Mouse (Mus musculus) cerebellum, adult 18-20 months (tissue): ENCODE data around the gene Atp9a.

Experiments
- DNase-seq, 2 experiments: peaks; one replicate each; pipeline ENCODE4 v3.0.0; 2021

Gene Atp9a

DNA sequence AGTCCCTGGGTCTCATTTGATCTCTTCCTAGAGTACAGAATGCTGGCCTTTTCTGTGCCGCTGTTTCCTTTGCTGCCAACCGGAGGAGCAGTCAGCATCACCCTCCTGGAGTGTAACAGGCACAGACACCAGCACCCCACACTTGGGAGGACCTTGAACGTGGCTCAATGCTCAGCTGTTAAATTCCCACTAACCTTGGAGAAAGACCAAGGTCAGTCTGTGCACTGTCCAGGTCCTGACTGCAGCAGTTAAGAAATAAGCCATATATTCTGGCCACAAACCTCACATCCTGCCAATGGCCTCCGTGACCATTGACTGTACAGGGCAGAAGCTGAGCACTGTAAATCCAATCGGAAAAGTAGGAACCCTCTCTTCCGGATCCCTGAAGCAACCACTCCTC lies 148.5 kb downstream of the Atp9a start:
- DNase-seq = no peak

DNA sequence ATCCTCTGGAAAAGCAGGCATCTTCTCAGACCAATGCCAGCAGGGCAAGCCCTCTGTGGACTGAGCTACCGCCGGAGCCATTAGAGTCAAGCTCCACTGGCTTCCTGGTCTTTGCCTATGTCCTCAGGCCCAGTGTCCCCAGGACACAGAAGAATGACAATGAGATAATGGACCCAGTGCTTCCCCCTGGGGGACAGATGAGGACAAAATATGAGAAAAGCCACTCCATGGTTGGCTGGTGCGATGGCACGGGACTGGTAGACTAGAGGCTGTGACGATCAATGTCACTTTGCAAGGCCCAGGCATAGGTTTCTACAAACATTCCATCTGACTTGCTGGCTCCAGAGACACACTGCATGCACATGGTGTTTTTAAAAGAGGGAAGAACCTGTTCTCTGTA lies 149.2 kb downstream of the Atp9a start:
- no peak for DNase-seq

- no peak for DNase-seq
These were observed 151.1 kb downstream of the Atp9a start for GRCm38 (mm10) chr2:168591076-168591475.

DNA sequence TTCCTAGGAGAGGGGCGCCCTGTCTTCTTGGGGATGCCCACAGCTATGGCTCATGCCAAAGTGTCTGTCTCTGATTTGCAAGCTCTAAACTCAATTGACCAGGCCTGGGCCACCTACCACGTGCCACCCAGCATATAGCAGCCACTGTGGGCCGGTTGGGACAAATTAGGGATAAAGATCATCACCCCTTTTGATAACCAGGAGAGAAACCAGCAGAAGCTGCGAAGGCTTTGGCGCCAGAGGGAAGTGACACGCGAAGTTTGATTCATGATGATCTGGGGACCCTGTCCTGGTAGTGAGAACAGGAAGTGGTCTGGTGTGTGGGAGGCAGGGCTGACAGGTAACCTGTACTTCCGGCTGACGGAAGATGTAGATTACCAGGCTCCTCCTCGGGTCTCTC lies 151.7 kb downstream of the Atp9a start:
- no peak for DNase-seq

DNA sequence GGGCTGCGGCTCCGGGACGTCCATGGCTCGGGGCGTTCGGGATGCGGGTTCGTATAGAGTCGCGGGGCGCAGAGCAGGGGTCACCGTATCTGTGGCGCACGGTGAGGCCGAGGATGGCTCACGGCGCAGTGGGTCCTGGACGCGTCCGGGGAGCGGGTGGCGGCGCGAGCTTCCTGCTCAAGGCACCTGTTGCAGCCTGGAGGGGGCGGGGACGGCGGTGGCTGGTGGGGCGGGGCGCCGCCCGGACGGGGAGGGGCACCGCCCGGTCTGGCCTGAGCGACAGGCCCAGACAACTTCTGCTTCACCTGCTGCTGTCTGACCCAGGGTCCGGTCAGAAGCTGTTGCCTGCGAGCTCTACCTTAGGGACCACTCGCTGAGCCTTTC lies 152.0 kb downstream of the Atp9a start:
- no peak for DNase-seq

GRCm38 (mm10) chr2:168589368-168590167 lies 152.6 kb downstream of the Atp9a start:
- no peak for DNase-seq

DNA sequence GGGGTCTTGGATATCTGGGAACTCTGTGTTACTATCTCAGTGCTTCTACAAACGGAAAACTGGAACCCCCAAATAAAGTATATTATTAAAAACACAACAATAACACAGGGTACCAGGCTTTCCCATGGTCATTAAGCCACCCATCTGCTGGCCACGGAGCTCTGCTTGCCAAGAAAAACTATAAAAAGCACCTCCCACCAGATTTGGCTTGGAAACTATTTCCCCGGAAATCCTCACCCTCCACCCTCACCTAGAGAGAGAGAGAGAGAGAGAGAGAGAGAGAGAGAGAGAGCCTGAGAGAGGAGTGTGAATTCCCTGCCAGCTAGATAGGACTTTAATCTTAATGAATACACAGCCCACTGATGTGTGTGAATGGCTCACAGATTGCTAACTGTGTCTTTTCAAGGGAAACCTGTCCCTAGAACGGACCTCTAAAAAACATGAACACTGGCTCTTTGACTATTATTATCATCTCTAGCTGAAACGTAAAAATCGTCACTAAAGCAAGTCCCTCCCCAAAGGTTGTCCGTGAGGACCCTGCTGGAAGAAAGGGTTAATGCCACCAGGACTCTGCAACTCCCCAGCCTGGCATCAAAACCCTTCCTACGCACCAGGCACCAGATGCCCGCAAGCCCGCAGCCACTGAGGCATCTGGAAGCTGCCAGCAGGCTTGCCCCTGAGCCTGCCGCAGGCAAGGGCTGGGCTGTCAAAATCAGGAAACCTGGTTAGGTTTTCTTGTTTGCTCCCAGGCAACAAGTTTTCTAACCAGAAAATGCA lies 153.4 kb downstream of the Atp9a start:
- no peak for DNase-seq

- no peak for DNase-seq
These were observed 155.1 kb downstream of the Atp9a start for GRCm38 (mm10) chr2:168587159-168587558.

- no peak for DNase-seq
These were observed 155.7 kb downstream of the Atp9a start for GRCm38 (mm10) chr2:168586512-168586911.

DNA sequence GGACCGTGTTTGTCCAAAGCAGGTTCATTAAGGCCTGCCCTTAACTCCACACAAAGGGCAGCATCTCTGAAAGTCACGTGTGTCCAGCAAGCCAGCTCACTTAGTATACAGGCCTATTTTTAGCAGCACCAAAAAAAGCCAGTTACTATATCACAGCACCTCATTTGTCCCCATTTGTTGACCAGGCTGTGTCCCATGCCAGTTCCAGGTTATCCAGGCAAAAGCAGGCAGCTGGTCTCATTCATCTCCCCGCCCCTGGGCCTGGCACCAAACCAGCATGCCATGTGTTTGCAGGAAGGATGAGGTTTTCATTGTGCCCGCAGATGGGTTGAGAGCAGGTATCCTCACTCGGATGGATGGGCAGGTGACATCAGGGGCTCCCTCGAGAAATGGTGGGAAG lies 157.4 kb downstream of the Atp9a start:
- DNase-seq = peak; percentile 90 to 92
